Mouse (Mus musculus) liver, embryonic 15.5 days (tissue): ENCODE results near the gene Scfd2. TPM values are rescaled to one million over a fixed set of nuclear protein-coding genes. Genes with fewer than 3 reads are reported as not detected.

Source experiments
- ATAC-seq: fragments of 200-750 bp; cut with Nextera tagmentation; 2 replicates; pipeline ENCODE4 v1.8.0; 2017; ENCODE audit warnings: moderate number of reproducible peaks, mild to moderate bottlenecking, moderate library complexity; ENCODE audit not compliant: insufficient read depth
- H3K27ac ChIP-seq: fragments of 300-500 bp; sonication (generic); replicated peaks from 2 replicates; pipeline ENCODE4 v1.5.1; 2015; ENCODE audit warnings: mild to moderate bottlenecking, inconsistent platforms
- H3K27me3 ChIP-seq: fragments of 300-500 bp; sonication (generic); 2 replicates; pipeline ENCODE4 v1.6.1; 2015; ENCODE audit warnings: mild to moderate bottlenecking, inconsistent platforms
- H3K36me3 ChIP-seq: fragments of 300-500 bp; sonication (generic); replicated peaks from 2 replicates; pipeline ENCODE4 v1.6.1; 2015; ENCODE audit warnings: moderate library complexity, mild to moderate bottlenecking, inconsistent platforms
- H3K4me1 ChIP-seq: fragments of 300-500 bp; sonication (generic); replicated peaks from 2 replicates; pipeline ENCODE4 v1.6.1; 2015; ENCODE audit warnings: inconsistent platforms
- H3K4me2 ChIP-seq: fragments of 300-500 bp; sonication (generic); 2 replicates; pipeline ENCODE4 v1.6.1; 2015; ENCODE audit warnings: moderate library complexity, mild to moderate bottlenecking, inconsistent platforms
- H3K4me3 ChIP-seq: fragments of 300-500 bp; sonication (generic); replicated peaks from 2 replicates; pipeline ENCODE4 v1.5.1; 2015; ENCODE audit warnings: mild to moderate bottlenecking, inconsistent platforms
- H3K9ac ChIP-seq: fragments of 300-500 bp; sonication (generic); 2 replicates; pipeline ENCODE4 v1.6.1; 2015; ENCODE audit warnings: moderate library complexity, mild to moderate bottlenecking, inconsistent platforms
- H3K9me3 ChIP-seq: fragments of 300-500 bp; sonication (generic); replicated peaks from 2 replicates; pipeline ENCODE4 v1.6.1; 2016; ENCODE audit warnings: inconsistent platforms
- WGBS: fragments of 180-500 bp; shearing (Covaris S2); methylation state at CpG from one replicate; pipeline ENCODE4 v1.1.7; 2015; ENCODE audit warnings: mixed read lengths; ENCODE audit not compliant: insufficient replicate concordance; 5-methylcytosine and 5-hydroxymethylcytosine counted together
- polyA plus RNA-seq: library from polyadenylated mRNA; unstranded; fragments of >200 nt; fragmentation: Nextera tagmentation; extraction: Ambion mirVana; gene quantifications from 2 replicates; pipeline ENCODE4 v1.2.1, GENCODE M21; 2015

The Scfd2 gene
- polyA plus RNA-seq, 1 experiment from 2014 or later = 9.8 TPM

GRCm38 (mm10) chr5:74211346-74211745 lies 320.2 kb downstream of the Scfd2 start:
- 57% methylated on average over 11 of the region's 11 CpGs for WGBS
- Histone ChIP-seq H3K4me1 (no peaks in the 10 kb centered on the region), H3K27ac (no peak overlapping the region), H3K36me3 (no peaks in the 10 kb centered on the region), H3K9me3 (no peaks in the 10 kb centered on the region), H3K4me2 (no peak overlapping the region), H3K27me3 (no peaks in the 10 kb centered on the region), H3K9ac (no peak overlapping the region), H3K4me3 (no peak overlapping the region)
- ATAC-seq = no peak

GRCm38 (mm10) chr5:74209640-74210039 lies 321.9 kb downstream of the Scfd2 start:
- H3K9ac ChIP-seq = no peak overlapping the region
- H3K27me3 ChIP-seq = no peaks in the 10 kb centered on the region
- H3K9me3 ChIP-seq = no peaks in the 10 kb centered on the region
- 62% methylated on average over 4 of the region's 4 CpGs for WGBS
- no peak for ATAC-seq
- H3K4me3 ChIP-seq = no peak overlapping the region
- no peak overlapping the region for H3K4me2 ChIP-seq
- H3K36me3 ChIP-seq = no peaks in the 10 kb centered on the region
- H3K27ac ChIP-seq = no peak overlapping the region
- no peaks in the 10 kb centered on the region for H3K4me1 ChIP-seq

GRCm38 (mm10) chr5:74208438-74208837 lies 323.1 kb downstream of the Scfd2 start:
- Histone ChIP-seq H3K9me3 (no peaks in the 10 kb centered on the region), H3K4me1 (no peaks in the 10 kb centered on the region), H3K9ac (no peak overlapping the region), H3K27me3 (no peaks in the 10 kb centered on the region), H3K27ac (no peak overlapping the region), H3K36me3 (no peaks in the 10 kb centered on the region), H3K4me2 (no peak overlapping the region), H3K4me3 (no peak overlapping the region)
- 51% methylated on average over 7 of the region's 7 CpGs for WGBS
- no peak for ATAC-seq

- Histone ChIP-seq H3K36me3 (no peaks in the 10 kb centered on the region), H3K4me3 (no peak overlapping the region), H3K4me2 (no peak overlapping the region), H3K9me3 (no peaks in the 10 kb centered on the region), H3K27ac (no peak overlapping the region), H3K4me1 (no peaks in the 10 kb centered on the region), H3K9ac (no peak overlapping the region), H3K27me3 (no peaks in the 10 kb centered on the region)
- ATAC-seq = no peak
- 69% methylated on average over 3 of the region's 3 CpGs for WGBS
These were observed 324.4 kb downstream of the Scfd2 start for GRCm38 (mm10) chr5:74207209-74207608.

GRCm38 (mm10) chr5:74206649-74207048 lies 324.9 kb downstream of the Scfd2 start:
- no peak for ATAC-seq
- Histone ChIP-seq H3K27ac (no peak overlapping the region), H3K27me3 (no peaks in the 10 kb centered on the region), H3K36me3 (no peaks in the 10 kb centered on the region), H3K4me1 (no peaks in the 10 kb centered on the region), H3K4me3 (no peak overlapping the region), H3K4me2 (no peak overlapping the region), H3K9ac (no peak overlapping the region), H3K9me3 (no peaks in the 10 kb centered on the region)
- WGBS = 73% methylated on average over 7 of the region's 7 CpGs

- ATAC-seq = no peak
- Histone ChIP-seq H3K36me3 (no peaks in the 10 kb centered on the region), H3K27ac (no peak overlapping the region), H3K9ac (no peak overlapping the region), H3K27me3 (no peaks in the 10 kb centered on the region), H3K4me3 (no peak overlapping the region), H3K4me2 (no peak overlapping the region), H3K4me1 (no peaks in the 10 kb centered on the region), H3K9me3 (no peaks in the 10 kb centered on the region)
- 66% methylated on average over 7 of the region's 7 CpGs for WGBS
These were observed 325.5 kb downstream of the Scfd2 start for GRCm38 (mm10) chr5:74206038-74206437.

GRCm38 (mm10) chr5:74205509-74205908 lies 326.1 kb downstream of the Scfd2 start:
- no peaks in the 10 kb centered on the region for H3K36me3 ChIP-seq
- no peak for ATAC-seq
- 42% methylated on average over 8 of the region's 8 CpGs for WGBS

GRCm38 (mm10) chr5:74204465-74204864 lies 327.1 kb downstream of the Scfd2 start:
- 63% methylated on average over 5 of the region's 5 CpGs for WGBS
- H3K36me3 ChIP-seq = no peaks in the 10 kb centered on the region

More at GRCm38 (mm10) chr5:74205509-74205908, 326.1 kb downstream of the Scfd2 start:
- Histone ChIP-seq H3K4me1 (no peaks in the 10 kb centered on the region), H3K4me3 (no peak overlapping the region), H3K27me3 (no peaks in the 10 kb centered on the region), H3K9ac (no peak overlapping the region), H3K27ac (no peak overlapping the region), H3K9me3 (no peaks in the 10 kb centered on the region), H3K4me2 (no peak overlapping the region)

GRCm38 (mm10) chr5:74202515-74202914 lies 329.0 kb downstream of the Scfd2 start:
- no peaks in the 10 kb centered on the region for H3K27me3 ChIP-seq
- no peak for ATAC-seq
- H3K9ac ChIP-seq = no peak overlapping the region
- H3K36me3 ChIP-seq = peaks cover 8% of the 10 kb centered on the region; the same call in 1 of the 2 replicates
- H3K4me2 ChIP-seq = no peak overlapping the region
- no peak overlapping the region for H3K4me3 ChIP-seq
- H3K27ac ChIP-seq = no peak overlapping the region
- no peaks in the 10 kb centered on the region for H3K4me1 ChIP-seq
- H3K9me3 ChIP-seq = no peaks in the 10 kb centered on the region
- 60% methylated on average over 4 of the region's 4 CpGs for WGBS

More at GRCm38 (mm10) chr5:74204465-74204864, 327.1 kb downstream of the Scfd2 start:
- no peaks in the 10 kb centered on the region for H3K9me3 ChIP-seq
- no peak overlapping the region for H3K4me2 ChIP-seq
- H3K9ac ChIP-seq = no peak overlapping the region
- H3K27me3 ChIP-seq = no peaks in the 10 kb centered on the region
- H3K4me3 ChIP-seq = no peak overlapping the region
- no peak for ATAC-seq
- no peaks in the 10 kb centered on the region for H3K4me1 ChIP-seq
- H3K27ac ChIP-seq = no peak overlapping the region

GRCm38 (mm10) chr5:74201570-74202357 lies 329.8 kb downstream of the Scfd2 start:
- ATAC-seq = no peak
- 61% methylated on average over 10 of the region's 10 CpGs for WGBS
- H3K36me3 ChIP-seq = peaks cover 8% of the 10 kb centered on the region; the same call in 1 of the 2 replicates
- H3K27ac ChIP-seq = no peak overlapping the region
- no peak overlapping the region for H3K9ac ChIP-seq
- no peaks in the 10 kb centered on the region for H3K9me3 ChIP-seq
- H3K4me2 ChIP-seq = no peak overlapping the region
- H3K4me1 ChIP-seq = 0 out of 2 replicates have a peak, but pooled peaks cover 3% of the 10 kb centered on the region
- peaks cover 7% of the 10 kb centered on the region; the same call in 1 of the 2 replicates for H3K27me3 ChIP-seq
- H3K4me3 ChIP-seq = no peak overlapping the region

GRCm38 (mm10) chr5:74200481-74200880 lies 331.1 kb downstream of the Scfd2 start:
- 50% methylated on average over 8 of the region's 8 CpGs for WGBS
- Histone ChIP-seq H3K36me3 (peaks cover 8% of the 10 kb centered on the region; the same call in 1 of the 2 replicates), H3K27ac (no peak overlapping the region), H3K4me3 (no peak overlapping the region), H3K9ac (no peak overlapping the region), H3K27me3 (peaks cover 19% of the 10 kb centered on the region), H3K4me2 (no peak overlapping the region), H3K9me3 (no peaks in the 10 kb centered on the region), H3K4me1 (peaks cover 4% of the 10 kb centered on the region; the same call in 1 of the 2 replicates)
- no peak for ATAC-seq
